In the genomic region with DNA sequence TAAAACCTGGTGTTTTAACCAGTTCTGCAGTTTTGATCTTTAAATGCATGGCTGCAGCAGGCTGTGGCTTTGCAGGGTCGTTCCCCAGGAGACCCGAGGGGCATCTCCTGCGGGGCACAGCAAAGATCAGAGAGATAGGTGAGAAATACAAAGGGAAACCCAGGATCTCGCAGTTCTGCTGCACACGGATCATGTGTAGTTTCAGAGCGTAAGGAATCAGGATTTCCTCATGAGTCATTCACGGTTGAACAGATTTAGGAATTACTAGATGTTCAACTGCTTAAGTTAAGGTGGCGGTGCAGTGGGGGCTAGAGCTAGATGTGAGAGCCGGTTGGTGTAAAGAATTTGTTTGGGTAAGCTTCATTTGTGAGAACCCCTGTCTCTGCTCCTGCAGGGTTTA, we compare ENCODE assay signal across 8 mouse cellular contexts. TPM values are rescaled to one million over a fixed set of nuclear protein-coding genes. Genes with fewer than 3 reads are reported as not detected.
DNase-seq lines count a peak whose midpoint lies in the region; ATAC-seq and TF ChIP-seq lines count a peak whose summit lies in the region.

No protein-coding gene starts in this region.

- no peaks in the 10 kb centered on the region for H3K9me3 ChIP-seq in forebrain, embryonic 13.5 days (replicated peaks)
- no peaks in the 10 kb centered on the region for H3K9me3 ChIP-seq in intestine, embryonic 14.5 days (ENCODE audit: control insufficient read depth, low read length)
- no peaks in the 10 kb centered on the region for H3K9me3 ChIP-seq in midbrain, embryonic 11.5 days (ENCODE audit: control insufficient read depth, low read length)

- peak overlapping the region; percentile 52; the same call in 1 of the 2 replicates for H3K9ac ChIP-seq in liver, adult 2 months (ENCODE audit: low read depth, low read length)
- H3K9ac ChIP-seq in forebrain, embryonic 13.5 days = peak overlapping the region; percentile 68
- H3K9ac ChIP-seq in intestine, embryonic 14.5 days (ENCODE audit: low read length) = peak overlapping the region; percentile 48
- H3K9ac ChIP-seq in midbrain, embryonic 11.5 days (ENCODE audit: low read length) = peak overlapping the region; percentile 72

- H3K4me2 ChIP-seq in forebrain, embryonic 13.5 days = peak overlapping the region; percentile 86
- peak overlapping the region; percentile 95 for H3K4me2 ChIP-seq in intestine, embryonic 14.5 days (ENCODE audit: low read length)
- peak overlapping the region; percentile 81 for H3K4me2 ChIP-seq in midbrain, embryonic 11.5 days

- 11% methylated on average over 9 of the region's 9 CpGs for WGBS in liver, adult 2 months
- 6% methylated on average over 9 of the region's 9 CpGs for WGBS in bone marrow, adult 2 months
- WGBS in forebrain, embryonic 13.5 days = 2% methylated on average over 9 of the region's 9 CpGs
- WGBS in intestine, embryonic 14.5 days = 4% methylated on average over 9 of the region's 9 CpGs
- under 1% methylated on average over 9 of the region's 9 CpGs for WGBS in midbrain, embryonic 11.5 days

- no peak for ATAC-seq in forebrain, embryonic 13.5 days
- ATAC-seq in intestine, embryonic 14.5 days (replicated peaks; ENCODE audit: low FRiP score, low TSS enrichment, low read depth) = no peak
- peak; percentile 2; the same call in 1 of the 2 replicates for ATAC-seq in midbrain, embryonic 11.5 days (ENCODE audit: low FRiP score)

- TF ChIP-seq CTCF in liver, adult 2 months (IDR thresholded peaks at IDR 0.05; ENCODE audit: low read depth, low read length) = no peak
- TF ChIP-seq CTCF in bone marrow, adult 2 months (IDR thresholded peaks at IDR 0.05; ENCODE audit: control insufficient read depth, insufficient read depth, low read length) = no peak

- no peak for DNase-seq in liver, adult 2 months (ENCODE audit: extremely low read depth, low read depth, low spot score)
- no peak for DNase-seq in liver
- peak; percentile 60 for DNase-seq in intestine, embryonic 14.5 days (ENCODE audit: low spot score)
- DNase-seq in midbrain, embryonic 11.5 days (ENCODE audit: low spot score, missing footprints) = peak; percentile 91
- peak; percentile 36 for DNase-seq in thymus, postnatal 14 days
- no peak for DNase-seq in lung, adult 18-20 months

- H3K4me3 ChIP-seq in liver, adult 2 months (ENCODE audit: insufficient read depth, low read depth, low read length) = peak overlapping the region; percentile 48
- peak overlapping the region; percentile 81 for H3K4me3 ChIP-seq in bone marrow, adult 2 months (replicated peaks; ENCODE audit: control insufficient read depth, low read depth, low read length)
- peak overlapping the region; percentile 63 for H3K4me3 ChIP-seq in forebrain, embryonic 13.5 days
- peak overlapping the region; percentile 48 for H3K4me3 ChIP-seq in intestine, embryonic 14.5 days (ENCODE audit: low read depth, low read length)
- peak overlapping the region; percentile 56 for H3K4me3 ChIP-seq in midbrain, embryonic 11.5 days (ENCODE audit: low read depth, low read length)

- no peaks in the 10 kb centered on the region for H3K79me2 ChIP-seq in liver, adult 2 months (ENCODE audit: control insufficient read depth, insufficient read depth, low read length)

- peak overlapping the region; percentile 22; the same call in 1 of the 2 replicates for H3K27ac ChIP-seq in liver, adult 2 months (replicated peaks; ENCODE audit: insufficient read depth, low read depth, low read length)
- peak overlapping the region; percentile 88 for H3K27ac ChIP-seq in bone marrow, adult 2 months (ENCODE audit: control insufficient read depth, insufficient read depth, low read depth, low read length, poor library complexity)
- peak overlapping the region; percentile 68 for H3K27ac ChIP-seq in forebrain, embryonic 13.5 days
- H3K27ac ChIP-seq in intestine, embryonic 14.5 days (ENCODE audit: low read depth) = peak overlapping the region; percentile 57
- peak overlapping the region; percentile 45; the same call in 1 of the 2 replicates for H3K27ac ChIP-seq in midbrain, embryonic 11.5 days (ENCODE audit: low read depth, low read length)

- H3K36me3 ChIP-seq in liver, adult 2 months (ENCODE audit: control insufficient read depth, insufficient read depth, low read length) = 0 out of 2 replicates have a peak, but pooled peaks cover 1% of the 10 kb centered on the region
- peaks cover 11% of the 10 kb centered on the region for H3K36me3 ChIP-seq in forebrain, embryonic 13.5 days (ENCODE audit: poor library complexity, severe bottlenecking)
- H3K36me3 ChIP-seq in intestine, embryonic 14.5 days (ENCODE audit: control insufficient read depth, insufficient read depth, low read length) = peaks cover 10% of the 10 kb centered on the region; the same call in 1 of the 2 replicates
- H3K36me3 ChIP-seq in midbrain, embryonic 11.5 days (ENCODE audit: control insufficient read depth, insufficient read depth, low read length) = no peaks in the 10 kb centered on the region

- H3K4me1 ChIP-seq in liver, adult 2 months (ENCODE audit: control insufficient read depth, insufficient read depth, low read length) = no peaks in the 10 kb centered on the region; the same call in none of the 2 replicates
- H3K4me1 ChIP-seq in bone marrow, adult 2 months (ENCODE audit: control insufficient read depth, insufficient read depth, low read length) = no peaks in the 10 kb centered on the region; the same call in 1 of the 2 replicates
- peaks cover 18% of the 10 kb centered on the region for H3K4me1 ChIP-seq in forebrain, embryonic 13.5 days
- H3K4me1 ChIP-seq in intestine, embryonic 14.5 days (replicated peaks; ENCODE audit: control insufficient read depth, insufficient read depth, low read length) = no peaks in the 10 kb centered on the region; the same call in 1 of the 2 replicates
- H3K4me1 ChIP-seq in midbrain, embryonic 11.5 days (ENCODE audit: control insufficient read depth, insufficient read depth, low read length) = peaks cover 12% of the 10 kb centered on the region

- TF ChIP-seq POLR2A in liver, adult 2 months (IDR thresholded peaks at IDR 0.05; ENCODE audit: extremely low read depth, insufficient read depth, low read length) = no peak
- no peak for TF ChIP-seq POLR2A in bone marrow, adult 2 months (IDR thresholded peaks at IDR 0.05; ENCODE audit: borderline replicate concordance, control insufficient read depth, low read depth, low read length)

- 0 out of 2 replicates have a peak, but pooled peaks cover 4% of the 10 kb centered on the region for H3K27me3 ChIP-seq in liver, adult 2 months (ENCODE audit: control insufficient read depth, insufficient read depth, low read length)
- H3K27me3 ChIP-seq in forebrain, embryonic 13.5 days = no peaks in the 10 kb centered on the region
- no peaks in the 10 kb centered on the region for H3K27me3 ChIP-seq in intestine, embryonic 14.5 days (replicated peaks; ENCODE audit: control insufficient read depth, insufficient read depth, low read length)
- H3K27me3 ChIP-seq in midbrain, embryonic 11.5 days (ENCODE audit: control insufficient read depth, insufficient read depth, low read length) = no peaks in the 10 kb centered on the region

RNA-seq across cellular contexts. Expression of a gene that starts 0.8 kb away (rescaled TPM):
- total RNA-seq in liver, adult 2 months (2014; rRNA removed) = 2.6 and 3.2 TPM in 2 replicates
- 0.45 and 0.55 TPM in 2 replicates for polyA plus RNA-seq in liver, adult 2 months (2012; rRNA removed)
- 16.3 and 44.7 TPM in 2 replicates for polyA plus RNA-seq in bone marrow, adult 2 months (2011; ENCODE audit: insufficient read depth, insufficient read length, low replicate concordance, missing spikeins)
- polyA plus RNA-seq in forebrain, embryonic 13.5 days (2015; fragmentation: Nextera tagmentation; extraction: Ambion mirVana) = 97.9 and 101 TPM in 2 replicates
- 38.4 and 39.8 TPM in 2 replicates for polyA plus RNA-seq in intestine, embryonic 14.5 days (2014; fragmentation: Nextera tagmentation; extraction: Ambion mirVana)
- polyA plus RNA-seq in midbrain, embryonic 11.5 days (2014; fragmentation: Nextera tagmentation; extraction: Ambion mirVana) = 83.6 and 90.7 TPM in 2 replicates

Comparison
In these comparisons a context has a peak if more than half of its experiments do, and no peak if none do; other contexts are left out.
1. DNase-seq: peak in intestine, embryonic 14.5 days (single experiment), midbrain, embryonic 11.5 days (single experiment) and thymus, postnatal 14 days (single experiment); none in liver, adult 2 months (single experiment), liver (single experiment) and lung, adult 18-20 months (0 of 2).
2. H3K27ac ChIP-seq: peak in every context shown above with its lines; median percentile 88 in bone marrow, adult 2 months; 68 in forebrain, embryonic 13.5 days; 57 in intestine, embryonic 14.5 days; 45 in midbrain, embryonic 11.5 days; 22 in liver, adult 2 months.
3. RNA of a gene that starts 0.8 kb away (polyA plus RNA-seq): 97.9 to 101 TPM in forebrain, embryonic 13.5 days, 83.6 to 90.7 TPM in midbrain, embryonic 11.5 days, 16.3 to 44.7 TPM in bone marrow, adult 2 months and 38.4 to 39.8 TPM in intestine, embryonic 14.5 days; 0.45 to 0.55 TPM in liver, adult 2 months; every median in the first group is over 10 times any median in the second.
4. Peak in every context shown above with its lines, with median percentiles within 50 percentile points of each other: H3K4me3 ChIP-seq, H3K9ac ChIP-seq and H3K4me2 ChIP-seq.